Mouse (Mus musculus) stomach, embryonic 14.5 days (tissue): ENCODE measurements around the gene Retnlb. TPM values are rescaled to one million over a fixed set of nuclear protein-coding genes. Genes with fewer than 3 reads are reported as not detected.

Source experiments
- ATAC-seq: fragments of 200-750 bp; cut with Nextera tagmentation; 2 replicates; pipeline ENCODE4 v1.8.0; 2017; ENCODE audit warnings: low read depth, moderate TSS enrichment; ENCODE audit not compliant: insufficient number of reproducible peaks, insufficient read depth, low FRiP score
- H3K27ac ChIP-seq: fragments of 300-500 bp; sonication (generic); 2 replicates; pipeline ENCODE4 v1.5.1; 2014; ENCODE audit warnings: mild to moderate bottlenecking, low read length, moderate library complexity, mixed read lengths
- H3K27me3 ChIP-seq: fragments of 300-500 bp; sonication (generic); 2 replicates; pipeline ENCODE4 v1.6.1; 2014; ENCODE audit warnings: low read length, control low read depth, mixed read lengths; ENCODE audit not compliant: control insufficient read depth, insufficient read depth
- H3K36me3 ChIP-seq: fragments of 300-500 bp; sonication (generic); 2 replicates; pipeline ENCODE4 v1.6.1; 2014; ENCODE audit warnings: mild to moderate bottlenecking, control low read depth, low read length, moderate library complexity, mixed read lengths; ENCODE audit not compliant: control insufficient read depth, insufficient read depth
- H3K4me1 ChIP-seq: fragments of 300-500 bp; sonication (generic); 2 replicates; pipeline ENCODE4 v1.6.1; 2014; ENCODE audit warnings: low read length, control low read depth, mixed read lengths; ENCODE audit not compliant: control insufficient read depth, insufficient read depth
- H3K4me2 ChIP-seq: fragments of 300-500 bp; sonication (generic); replicated peaks from 2 replicates; pipeline ENCODE4 v1.6.1; 2014; ENCODE audit warnings: low read depth, low read length, control low read depth
- H3K4me3 ChIP-seq: fragments of 300-500 bp; sonication (generic); 2 replicates; pipeline ENCODE4 v1.5.1; 2014; ENCODE audit warnings: low read depth, low read length, control low read depth
- H3K9ac ChIP-seq: fragments of 300-500 bp; sonication (generic); replicated peaks from 2 replicates; pipeline ENCODE4 v1.6.1; 2014; ENCODE audit warnings: low read depth, mild to moderate bottlenecking, control low read depth, low read length, moderate library complexity, mixed read lengths
- H3K9me3 ChIP-seq: fragments of 300-500 bp; sonication (generic); 2 replicates; pipeline ENCODE4 v1.6.1; 2016; ENCODE audit warnings: low read depth, low read length, control low read depth; ENCODE audit not compliant: control insufficient read depth
- WGBS: fragments of 180-500 bp; shearing (Covaris S2); extraction: QIAGEN DNeasy Blood & Tissue Kit; methylation state at CpG from one replicate; pipeline ENCODE4 v1.1.7; 2014; 5-methylcytosine and 5-hydroxymethylcytosine counted together
- polyA plus RNA-seq: library from polyadenylated mRNA; unstranded; fragments of >200 nt; fragmentation: Nextera tagmentation; extraction: Ambion mirVana; gene quantifications from 2 replicates; pipeline ENCODE4 v1.2.1, GENCODE M21; 2014

Retnlb gene
- polyA plus RNA-seq, result 0.39 TPM in 1 of 2 replicates, not detected in the other

- Histone ChIP-seq H3K4me1 (0 out of 2 replicates have a peak, but pooled peaks cover 3% of the 10 kb centered on the region), H3K27me3 (no peaks in the 10 kb centered on the region), H3K9ac (no peak within 1 kb of the TSS), H3K4me2 (no peak within 1 kb of the TSS), H3K27ac (no peak within 1 kb of the TSS), H3K36me3 (no peaks in the 10 kb centered on the region), H3K4me3 (no peak within 1 kb of the TSS), H3K9me3 (no peaks in the 10 kb centered on the region)
- 93% methylated on average over 2 of the region's 2 CpGs for WGBS
- ATAC-seq, result no peak
Measured at GRCm38 (mm10) chr16:48816695-48817094, at the start of gene Retnlb. Gene Retnlb (plus strand): TSS chr16:48816856.

GRCm38 (mm10) chr16:48769183-48769582, 47.5 kb upstream of the Retnlb start:
- ATAC-seq, result no peak
- Histone ChIP-seq H3K4me3 (no peak overlapping the region), H3K9ac (no peak overlapping the region), H3K4me1 (no peaks in the 10 kb centered on the region), H3K9me3 (no peaks in the 10 kb centered on the region), H3K36me3 (no peaks in the 10 kb centered on the region), H3K27ac (no peak overlapping the region), H3K4me2 (no peak overlapping the region), H3K27me3 (no peaks in the 10 kb centered on the region)
- WGBS, result 88% methylated on average over 3 of the region's 3 CpGs

DNA sequence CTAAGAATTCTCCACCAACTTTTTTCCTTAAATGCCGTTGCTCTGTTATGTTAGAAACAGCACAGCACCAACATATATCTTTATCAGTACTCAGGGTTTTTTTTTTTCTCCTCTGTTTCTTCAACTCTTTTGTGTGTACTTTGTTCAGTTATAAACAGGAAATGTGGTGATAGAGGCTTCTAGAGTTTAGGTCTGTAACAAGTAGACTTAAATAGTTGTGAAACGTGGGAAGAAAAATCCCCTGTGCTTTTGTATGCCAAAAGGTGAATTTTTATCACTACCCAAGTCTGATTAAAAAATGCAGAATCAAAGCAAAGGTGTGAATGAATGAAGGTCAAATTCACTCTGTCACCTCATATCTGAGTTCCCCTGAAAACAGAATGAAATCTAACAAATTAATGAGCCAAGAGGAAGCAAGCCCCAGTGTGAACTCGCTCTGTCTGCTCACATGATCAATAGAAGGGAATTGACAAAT, 44.6 kb upstream of the Retnlb start, which contains the start of gene Trat1:
TSS of gene Trat1 (minus strand) at position 51 of the 475 bp plus-strand sequence.
- H3K36me3 ChIP-seq, result no peaks in the 10 kb centered on the region
- H3K4me1 ChIP-seq, result no peaks in the 10 kb centered on the region
- WGBS, result 62% methylated on average over 3 of the region's 3 CpGs
- H3K9ac ChIP-seq, result no peak within 1 kb of the TSS
- H3K27ac ChIP-seq, result no peak within 1 kb of the TSS
- no peak for ATAC-seq
- no peaks in the 10 kb centered on the region for H3K27me3 ChIP-seq
- H3K9me3 ChIP-seq, result no peaks in the 10 kb centered on the region
- H3K4me2 ChIP-seq, result no peak within 1 kb of the TSS
- no peak within 1 kb of the TSS for H3K4me3 ChIP-seq

DNA sequence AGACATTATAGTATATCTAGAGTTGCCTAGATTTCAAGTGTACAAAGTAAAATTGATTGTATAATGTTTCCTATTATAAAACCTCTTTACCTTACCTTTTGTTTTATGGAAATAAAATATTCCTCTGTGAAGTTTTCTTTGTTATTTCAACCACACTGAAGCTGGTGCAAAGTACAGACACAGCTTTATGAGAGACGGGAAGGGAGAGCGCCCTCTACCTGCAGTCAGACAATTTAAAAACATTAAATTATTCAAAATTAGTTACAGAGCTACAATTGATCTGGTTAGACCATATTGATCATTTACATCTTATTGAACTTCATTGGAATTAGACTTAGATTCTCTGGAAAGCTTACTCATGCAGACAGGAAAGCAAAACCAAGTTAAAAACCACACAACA, 39.4 kb upstream of the Retnlb start:
- H3K36me3 ChIP-seq, result no peaks in the 10 kb centered on the region
- WGBS, result 53% methylated on average over 2 of the region's 2 CpGs
- no peaks in the 10 kb centered on the region for H3K9me3 ChIP-seq
- H3K4me3 ChIP-seq, result no peak overlapping the region
- no peak overlapping the region for H3K9ac ChIP-seq
- H3K4me1 ChIP-seq, result no peaks in the 10 kb centered on the region
- no peaks in the 10 kb centered on the region for H3K27me3 ChIP-seq
- H3K4me2 ChIP-seq, result no peak overlapping the region
- ATAC-seq, result no peak
- no peak overlapping the region for H3K27ac ChIP-seq

- H3K9me3 ChIP-seq, result no peaks in the 10 kb centered on the region
- H3K4me3 ChIP-seq, result no peak overlapping the region
- H3K27ac ChIP-seq, result no peak overlapping the region
- H3K36me3 ChIP-seq, result no peaks in the 10 kb centered on the region
- H3K4me2 ChIP-seq, result no peak overlapping the region
- no peak overlapping the region for H3K9ac ChIP-seq
- H3K4me1 ChIP-seq, result no peaks in the 10 kb centered on the region
- H3K27me3 ChIP-seq, result no peaks in the 10 kb centered on the region
- ATAC-seq, result no peak
- WGBS, result 59% methylated on average over 3 of the region's 3 CpGs
Measured at GRCm38 (mm10) chr16:48786258-48786657, 30.4 kb upstream of the Retnlb start.

GRCm38 (mm10) chr16:48788704-48789185, 27.9 kb upstream of the Retnlb start:
- Histone ChIP-seq H3K4me2 (no peak overlapping the region), H3K9me3 (no peaks in the 10 kb centered on the region), H3K4me1 (no peaks in the 10 kb centered on the region), H3K36me3 (no peaks in the 10 kb centered on the region), H3K4me3 (no peak overlapping the region), H3K9ac (no peak overlapping the region), H3K27me3 (no peaks in the 10 kb centered on the region), H3K27ac (no peak overlapping the region)
- no peak for ATAC-seq
- WGBS, result 56% methylated on average over 4 of the region's 4 CpGs

DNA sequence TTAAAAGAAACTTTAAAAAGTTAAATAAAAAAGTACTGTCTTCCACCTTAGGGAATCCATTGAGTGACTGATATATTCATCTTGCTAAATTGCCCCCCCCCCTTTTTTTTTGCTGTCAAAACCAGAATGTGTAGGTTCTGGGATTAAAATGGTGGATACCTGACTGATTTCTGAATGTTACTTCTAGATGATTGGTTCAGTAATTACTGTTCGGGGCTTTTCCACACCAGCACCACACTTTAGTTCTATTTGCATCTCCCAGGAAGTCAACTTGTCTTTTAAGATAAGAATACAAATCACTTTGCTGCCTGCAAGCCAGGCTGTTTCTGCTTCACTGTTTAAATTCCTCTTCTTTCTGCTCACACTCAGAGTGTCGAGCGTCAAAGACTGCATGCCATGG, 18.4 kb upstream of the Retnlb start:
- Histone ChIP-seq H3K4me1 (no peaks in the 10 kb centered on the region), H3K27ac (no peak overlapping the region), H3K36me3 (no peaks in the 10 kb centered on the region), H3K27me3 (no peaks in the 10 kb centered on the region), H3K4me3 (no peak overlapping the region), H3K9me3 (no peaks in the 10 kb centered on the region), H3K4me2 (no peak overlapping the region), H3K9ac (no peak overlapping the region)
- ATAC-seq, result no peak
- WGBS, result 43% methylated on average over 3 of the region's 3 CpGs

GRCm38 (mm10) chr16:48799470-48799869, 17.2 kb upstream of the Retnlb start:
- Histone ChIP-seq H3K4me3 (no peak overlapping the region), H3K27ac (no peak overlapping the region), H3K4me2 (no peak overlapping the region), H3K36me3 (no peaks in the 10 kb centered on the region), H3K9me3 (no peaks in the 10 kb centered on the region), H3K27me3 (no peaks in the 10 kb centered on the region), H3K4me1 (no peaks in the 10 kb centered on the region), H3K9ac (no peak overlapping the region)
- no peak for ATAC-seq
- 88% methylated on average over 3 of the region's 3 CpGs for WGBS

DNA sequence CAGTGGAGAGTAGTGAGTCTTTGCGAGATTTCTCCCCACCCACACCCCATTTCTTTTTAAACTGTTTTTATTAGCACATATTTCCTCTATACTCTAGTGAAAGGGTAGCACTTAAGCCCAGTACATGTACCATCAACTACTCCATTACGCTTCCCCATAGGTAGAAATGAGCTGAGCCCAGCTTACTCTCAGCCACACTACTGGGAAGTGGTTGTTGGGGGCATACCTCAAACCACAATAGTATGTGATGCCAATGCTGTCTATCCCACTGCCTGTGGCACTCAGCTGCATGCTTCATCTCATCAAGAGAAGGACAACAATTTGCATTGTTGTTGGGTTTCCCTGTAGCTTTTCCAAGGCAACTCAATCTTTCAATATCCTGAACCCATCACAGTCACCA, 15.8 kb upstream of the Retnlb start:
- H3K4me1 ChIP-seq, result no peaks in the 10 kb centered on the region
- no peaks in the 10 kb centered on the region for H3K36me3 ChIP-seq
- no peak overlapping the region for H3K4me2 ChIP-seq
- no peak for ATAC-seq
- H3K4me3 ChIP-seq, result no peak overlapping the region
- WGBS, result 85% methylated on average over 2 of the region's 2 CpGs
- no peak overlapping the region for H3K27ac ChIP-seq
- H3K9ac ChIP-seq, result no peak overlapping the region
- H3K27me3 ChIP-seq, result no peaks in the 10 kb centered on the region
- no peaks in the 10 kb centered on the region for H3K9me3 ChIP-seq
